ENCODE assay signal across 7 mouse cellular contexts in the genomic region with DNA sequence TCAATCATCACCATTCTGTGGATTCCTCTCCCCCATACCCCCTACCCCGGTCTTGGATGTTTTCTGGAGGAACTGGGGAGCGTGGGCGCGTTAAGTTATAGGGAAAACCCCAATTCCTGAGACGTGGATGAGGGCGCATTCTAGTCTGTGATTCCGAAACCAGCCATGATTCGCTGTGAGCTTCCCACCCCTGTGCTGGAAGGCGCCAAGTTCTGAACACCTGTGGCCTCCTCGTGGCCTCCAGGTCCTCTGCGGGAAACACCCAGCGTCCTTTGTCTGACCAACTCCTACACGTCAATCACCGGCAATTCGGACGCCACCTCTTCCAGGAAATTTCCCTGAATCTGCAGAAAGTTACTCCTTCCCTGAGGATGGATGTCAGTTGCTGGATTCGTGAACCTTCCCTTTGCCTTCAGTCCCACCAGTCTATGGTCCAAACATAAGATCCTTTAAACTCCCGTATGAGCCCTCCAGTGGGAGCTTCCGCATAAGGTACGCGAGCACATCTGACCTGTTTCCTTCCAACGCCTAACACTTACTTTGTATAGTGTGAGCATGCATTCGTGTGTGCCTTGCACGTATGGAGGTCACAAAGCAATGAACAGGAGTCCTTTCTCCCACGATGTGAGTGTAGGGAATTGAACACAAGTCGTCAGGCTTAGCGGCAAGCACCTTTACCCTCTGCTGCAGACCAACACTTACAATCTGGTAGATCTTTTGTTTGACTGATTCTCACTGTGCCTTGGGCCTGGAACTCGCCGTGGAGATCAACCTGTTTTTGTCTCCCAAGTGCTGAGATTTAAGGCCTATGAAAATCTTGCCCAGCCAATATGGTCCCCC. TPM values are rescaled to one million over a fixed set of nuclear protein-coding genes. Genes with fewer than 3 reads are reported as not detected.
DNase-seq lines count a peak whose midpoint lies in the region; ATAC-seq and TF ChIP-seq lines count a peak whose summit lies in the region.

No protein-coding gene starts in this region.

- H3K4me3 ChIP-seq in spleen, adult 2 months (ENCODE audit: extremely low read depth, insufficient read depth, insufficient read length) = peak overlapping the region; percentile 70
- peak overlapping the region; percentile 97 for H3K4me3 ChIP-seq in forebrain, embryonic 10.5 days
- peak overlapping the region; percentile 69 for H3K4me3 ChIP-seq in liver, embryonic 13.5 days (replicated peaks)
- peak overlapping the region; percentile 97 for H3K4me3 ChIP-seq in stomach, embryonic 16.5 days (replicated peaks; ENCODE audit: low read length)

- peak overlapping the region; percentile 86 for H3K4me2 ChIP-seq in liver, embryonic 13.5 days
- peak overlapping the region; percentile 54 for H3K4me2 ChIP-seq in stomach, embryonic 16.5 days (ENCODE audit: low read depth, low read length)

- ATAC-seq in liver, embryonic 13.5 days (ENCODE audit: low read depth) = peak; percentile 22
- ATAC-seq in stomach, embryonic 16.5 days (ENCODE audit: insufficient read depth, low FRiP score) = peak; percentile 11

- H3K9ac ChIP-seq in liver, embryonic 13.5 days = peak overlapping the region; percentile 79
- H3K9ac ChIP-seq in stomach, embryonic 16.5 days (ENCODE audit: low read length) = peak overlapping the region; percentile 73

- peak overlapping the region; percentile 81 for H3K27ac ChIP-seq in spleen, adult 2 months (ENCODE audit: insufficient read depth, low read length)
- peak overlapping the region; percentile 99 for H3K27ac ChIP-seq in forebrain, embryonic 10.5 days
- H3K27ac ChIP-seq in liver, embryonic 13.5 days = peak overlapping the region; percentile 85
- H3K27ac ChIP-seq in stomach, embryonic 16.5 days (ENCODE audit: low read length) = peak overlapping the region; percentile 96

- no peaks in the 10 kb centered on the region for H3K27me3 ChIP-seq in spleen, adult 2 months (ENCODE audit: control insufficient read depth, insufficient read depth, low read length)
- H3K27me3 ChIP-seq in forebrain, embryonic 10.5 days (ENCODE audit: poor library complexity, severe bottlenecking) = no peaks in the 10 kb centered on the region
- no peaks in the 10 kb centered on the region for H3K27me3 ChIP-seq in liver, embryonic 13.5 days
- no peaks in the 10 kb centered on the region for H3K27me3 ChIP-seq in stomach, embryonic 16.5 days (ENCODE audit: control insufficient read depth, insufficient read depth, low read length)

- TF ChIP-seq POLR2A in spleen, adult 2 months (IDR thresholded peaks at IDR 0.05; ENCODE audit: low read depth, low read length) = no peak; the same call in 1 of the 2 replicates

- peaks cover 6% of the 10 kb centered on the region for H3K36me3 ChIP-seq in spleen, adult 2 months (ENCODE audit: control insufficient read depth, insufficient read depth, low read length)
- H3K36me3 ChIP-seq in forebrain, embryonic 10.5 days (replicated peaks) = peaks cover 71% of the 10 kb centered on the region
- peaks cover 37% of the 10 kb centered on the region for H3K36me3 ChIP-seq in liver, embryonic 13.5 days
- H3K36me3 ChIP-seq in stomach, embryonic 16.5 days (ENCODE audit: control insufficient read depth, insufficient read depth, low read length) = peaks cover 3% of the 10 kb centered on the region; the same call in 1 of the 2 replicates

- DNase-seq in spleen, adult 2 months (ENCODE audit: low read depth in 1 of 2, low spot score in 2 of 2) = no peak
- DNase-seq in spleen, postnatal 14 days (ENCODE audit: low spot score in 2 of 2) = no peak
- peak; percentile 89 for DNase-seq in forebrain, embryonic 10.5 days (ENCODE audit: extremely low spot score, low spot score)
- DNase-seq in liver, embryonic 13.5 days = no peak
- DNase-seq in left cerebral cortex, adult 9 months (ENCODE audit: low spot score in 2 of 2) = no peak
- DNase-seq in cerebellum, adult 9-11 months = no peak

- peaks cover 2% of the 10 kb centered on the region; the same call in 1 of the 2 replicates for H3K4me1 ChIP-seq in spleen, adult 2 months (ENCODE audit: control insufficient read depth, insufficient read depth, insufficient read length)
- H3K4me1 ChIP-seq in forebrain, embryonic 10.5 days = peaks cover 42% of the 10 kb centered on the region
- H3K4me1 ChIP-seq in liver, embryonic 13.5 days (replicated peaks) = peaks cover 51% of the 10 kb centered on the region
- H3K4me1 ChIP-seq in stomach, embryonic 16.5 days (ENCODE audit: control insufficient read depth, insufficient read depth, low read length) = peaks cover 24% of the 10 kb centered on the region

- H3K9me3 ChIP-seq in forebrain, embryonic 10.5 days = no peaks in the 10 kb centered on the region
- no peaks in the 10 kb centered on the region for H3K9me3 ChIP-seq in liver, embryonic 13.5 days (replicated peaks)
- no peaks in the 10 kb centered on the region for H3K9me3 ChIP-seq in stomach, embryonic 16.5 days (replicated peaks; ENCODE audit: control insufficient read depth, low read length)

- TF ChIP-seq CTCF in spleen, adult 2 months (IDR thresholded peaks at IDR 0.05; ENCODE audit: extremely low read depth, insufficient read depth, insufficient read length, insufficient replicate concordance) = no peak

- WGBS in spleen, adult 2 months = 1% methylated on average over 29 of the region's 29 CpGs
- under 1% methylated on average over 29 of the region's 29 CpGs for WGBS in forebrain, embryonic 10.5 days
- whole genome bisulfite sequencing in liver, embryonic 13.5 days (ENCODE audit: insufficient replicate concordance) = under 1% methylated on average over 29 of the region's 29 CpGs
- under 1% methylated on average over 29 of the region's 29 CpGs for WGBS in stomach, embryonic 16.5 days

RNA-seq across cellular contexts. Expression of a gene that starts 0.7 kb away (rescaled TPM):
- polyA plus RNA-seq in spleen, adult 2 months (2012; rRNA removed) = 109 and 112 TPM in 2 replicates
- 909 and 984 TPM in 2 replicates for polyA plus RNA-seq in forebrain, embryonic 10.5 days (2016; fragmentation: Nextera tagmentation; extraction: Ambion mirVana)
- polyA plus RNA-seq in liver, embryonic 13.5 days (2015; fragmentation: Nextera tagmentation; extraction: Ambion mirVana) = 214 and 220 TPM in 2 replicates
- 302 and 324 TPM in 2 replicates for polyA plus RNA-seq in stomach, embryonic 16.5 days (2015; fragmentation: Nextera tagmentation; extraction: Ambion mirVana)

RNA-seq across cellular contexts. Expression of a gene that starts 10.3 kb away (rescaled TPM):
- polyA plus RNA-seq in spleen, adult 2 months (2012; rRNA removed) = 134 and 147 TPM in 2 replicates
- 70.5 and 76.0 TPM in 2 replicates for polyA plus RNA-seq in forebrain, embryonic 10.5 days (2016; fragmentation: Nextera tagmentation; extraction: Ambion mirVana)
- 41.0 and 42.4 TPM in 2 replicates for polyA plus RNA-seq in liver, embryonic 13.5 days (2015; fragmentation: Nextera tagmentation; extraction: Ambion mirVana)
- 96.2 and 96.4 TPM in 2 replicates for polyA plus RNA-seq in stomach, embryonic 16.5 days (2015; fragmentation: Nextera tagmentation; extraction: Ambion mirVana)

RNA-seq across cellular contexts. Expression of a gene that starts 11.4 kb away (rescaled TPM):
- polyA plus RNA-seq in spleen, adult 2 months (2012; rRNA removed) = 33.2 and 38.5 TPM in 2 replicates
- 80.7 and 83.9 TPM in 2 replicates for polyA plus RNA-seq in forebrain, embryonic 10.5 days (2016; fragmentation: Nextera tagmentation; extraction: Ambion mirVana)
- 18.2 and 20.1 TPM in 2 replicates for polyA plus RNA-seq in liver, embryonic 13.5 days (2015; fragmentation: Nextera tagmentation; extraction: Ambion mirVana)
- polyA plus RNA-seq in stomach, embryonic 16.5 days (2015; fragmentation: Nextera tagmentation; extraction: Ambion mirVana) = 43.8 and 45.8 TPM in 2 replicates

RNA-seq across cellular contexts. Expression of a gene that starts 12.4 kb away (rescaled TPM):
- polyA plus RNA-seq in spleen, adult 2 months (2012; rRNA removed) = 4.8 and 6.1 TPM in 2 replicates
- 19.4 and 20.8 TPM in 2 replicates for polyA plus RNA-seq in forebrain, embryonic 10.5 days (2016; fragmentation: Nextera tagmentation; extraction: Ambion mirVana)
- polyA plus RNA-seq in liver, embryonic 13.5 days (2015; fragmentation: Nextera tagmentation; extraction: Ambion mirVana) = 1.9 and 2.3 TPM in 2 replicates
- polyA plus RNA-seq in stomach, embryonic 16.5 days (2015; fragmentation: Nextera tagmentation; extraction: Ambion mirVana) = 19.9 and 23.4 TPM in 2 replicates

RNA-seq across cellular contexts. Expression of a gene that starts 29.1 kb away (rescaled TPM):
- 59.0 and 65.4 TPM in 2 replicates for polyA plus RNA-seq in spleen, adult 2 months (2012; rRNA removed)
- 39.9 and 41.0 TPM in 2 replicates for polyA plus RNA-seq in forebrain, embryonic 10.5 days (2016; fragmentation: Nextera tagmentation; extraction: Ambion mirVana)
- polyA plus RNA-seq in liver, embryonic 13.5 days (2015; fragmentation: Nextera tagmentation; extraction: Ambion mirVana) = 10.4 and 11.8 TPM in 2 replicates
- polyA plus RNA-seq in stomach, embryonic 16.5 days (2015; fragmentation: Nextera tagmentation; extraction: Ambion mirVana) = 22.9 and 24.5 TPM in 2 replicates
